Mouse (Mus musculus) heart, embryonic 13.5 days (tissue): Measurements from ENCODE around the gene Ap1m1. TPM values are rescaled to one million over a fixed set of nuclear protein-coding genes. Genes with fewer than 3 reads are reported as not detected.

Experiments used
- ATAC-seq: fragments of 200-750 bp; cut with Nextera tagmentation; 2 replicates; pipeline ENCODE4 v1.8.0; 2017; ENCODE audit warnings: moderate TSS enrichment; ENCODE audit not compliant: insufficient number of reproducible peaks, low FRiP score, low TSS enrichment; ENCODE audit errors: extremely low read depth
- H3K27ac ChIP-seq: fragments of 300-500 bp; sonication (generic); replicated peaks from 2 replicates; pipeline ENCODE4 v1.5.1; 2015; ENCODE audit warnings: moderate library complexity, mild to moderate bottlenecking, inconsistent platforms
- H3K27me3 ChIP-seq: fragments of 300-500 bp; sonication (generic); replicated peaks from 2 replicates; pipeline ENCODE4 v1.6.1; 2015; ENCODE audit warnings: mild to moderate bottlenecking, inconsistent platforms
- H3K36me3 ChIP-seq: fragments of 300-500 bp; sonication (generic); 2 replicates; pipeline ENCODE4 v1.6.1; 2015; ENCODE audit warnings: mild to moderate bottlenecking, inconsistent platforms
- H3K4me1 ChIP-seq: fragments of 300-500 bp; sonication (generic); 2 replicates; pipeline ENCODE4 v1.6.1; 2015; ENCODE audit warnings: inconsistent platforms
- H3K4me2 ChIP-seq: fragments of 300-500 bp; sonication (generic); 2 replicates; pipeline ENCODE4 v1.6.1; 2015; ENCODE audit warnings: inconsistent platforms, mild to moderate bottlenecking, moderate library complexity
- H3K4me3 ChIP-seq: fragments of 300-500 bp; sonication (generic); 2 replicates; pipeline ENCODE4 v1.5.1; 2015; ENCODE audit warnings: moderate library complexity, mild to moderate bottlenecking, inconsistent platforms
- H3K9ac ChIP-seq: fragments of 300-500 bp; sonication (generic); 2 replicates; pipeline ENCODE4 v1.6.1; 2015; ENCODE audit warnings: inconsistent platforms, mild to moderate bottlenecking, moderate library complexity
- H3K9me3 ChIP-seq: fragments of 300-500 bp; sonication (generic); 2 replicates; pipeline ENCODE4 v1.6.1; 2016; ENCODE audit warnings: inconsistent platforms
- WGBS: fragments of 180-500 bp; shearing (Covaris S2); methylation state at CpG from one replicate; pipeline ENCODE4 v1.1.7; 2015; ENCODE audit warnings: mixed read lengths; 5-methylcytosine and 5-hydroxymethylcytosine counted together
- polyA plus RNA-seq: library from polyadenylated mRNA; unstranded; fragments of >200 nt; fragmentation: Nextera tagmentation; extraction: Ambion mirVana; gene quantifications from 2 replicates; pipeline ENCODE4 v1.2.1, GENCODE M21; 2015

Gene Ap1m1
- polyA plus RNA-seq: 107 and 116 TPM in 2 replicates

GRCm38 (mm10) chr8:72239499-72240402 is at the start of gene Ap1m1:
Ap1m1 (plus strand) TSS chr8:72240018.
- Histone ChIP-seq H3K4me3 (peak within 1 kb of the TSS; percentile 82), H3K9ac (peak within 1 kb of the TSS; percentile 86), H3K36me3 (peaks cover 19% of the 10 kb centered on the region), H3K27ac (peak within 1 kb of the TSS; percentile 87), H3K4me2 (peak within 1 kb of the TSS; percentile 85), H3K27me3 (no peaks in the 10 kb centered on the region), H3K4me1 (peaks cover 19% of the 10 kb centered on the region), H3K9me3 (no peaks in the 10 kb centered on the region)
- under 1% methylated on average over 54 of the region's 54 CpGs for WGBS
- peak; percentile 93 for ATAC-seq

GRCm38 (mm10) chr8:72190215-72190539 is 49.6 kb upstream of the Ap1m1 start:
- WGBS: 69% methylated on average over 2 of the region's 2 CpGs
- H3K4me1 ChIP-seq: no peaks in the 10 kb centered on the region
- H3K9ac ChIP-seq: no peak overlapping the region
- no peaks in the 10 kb centered on the region for H3K27me3 ChIP-seq
- 0 out of 2 replicates have a peak overlapping the region, but pooled peaks have one; percentile 8 for H3K27ac ChIP-seq
- no peaks in the 10 kb centered on the region for H3K36me3 ChIP-seq
- no peak overlapping the region for H3K4me2 ChIP-seq
- no peak overlapping the region for H3K4me3 ChIP-seq
- no peaks in the 10 kb centered on the region for H3K9me3 ChIP-seq
- ATAC-seq: no peak

DNA sequence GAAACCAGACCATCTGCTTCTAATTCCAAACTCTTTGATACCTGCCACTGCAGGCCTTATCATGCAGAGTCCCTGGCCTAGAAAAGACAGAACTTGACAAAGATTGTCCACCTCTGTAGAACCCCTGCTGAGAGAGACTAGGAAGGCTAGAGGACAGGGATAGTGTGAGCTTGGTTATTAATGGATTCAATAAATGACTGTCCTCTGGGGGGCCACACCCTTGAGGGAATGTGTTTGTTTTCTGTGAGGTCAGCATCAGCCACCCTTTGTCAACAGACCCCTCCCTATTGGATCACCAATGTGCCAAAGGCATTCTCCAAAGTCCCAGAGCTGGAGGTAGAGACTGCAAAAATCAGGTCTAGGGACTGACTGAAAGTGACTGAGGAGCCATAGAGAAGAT is 47.8 kb upstream of the Ap1m1 start:
- no peak overlapping the region for H3K4me3 ChIP-seq
- no peak overlapping the region for H3K27ac ChIP-seq
- no peaks in the 10 kb centered on the region for H3K27me3 ChIP-seq
- no peaks in the 10 kb centered on the region for H3K4me1 ChIP-seq
- ATAC-seq: no peak
- no peak overlapping the region for H3K4me2 ChIP-seq
- H3K9me3 ChIP-seq: no peaks in the 10 kb centered on the region
- H3K36me3 ChIP-seq: no peaks in the 10 kb centered on the region
- no peak overlapping the region for H3K9ac ChIP-seq

GRCm38 (mm10) chr8:72197997-72198396 is 41.8 kb upstream of the Ap1m1 start:
- no peaks in the 10 kb centered on the region for H3K4me1 ChIP-seq
- H3K27ac ChIP-seq: no peak overlapping the region
- WGBS: 42% methylated on average over 8 of the region's 8 CpGs
- no peak overlapping the region for H3K9ac ChIP-seq
- H3K36me3 ChIP-seq: no peaks in the 10 kb centered on the region
- H3K4me3 ChIP-seq: no peak overlapping the region
- H3K4me2 ChIP-seq: no peak overlapping the region
- peaks cover 17% of the 10 kb centered on the region for H3K9me3 ChIP-seq
- H3K27me3 ChIP-seq: no peaks in the 10 kb centered on the region
- ATAC-seq: no peak

DNA sequence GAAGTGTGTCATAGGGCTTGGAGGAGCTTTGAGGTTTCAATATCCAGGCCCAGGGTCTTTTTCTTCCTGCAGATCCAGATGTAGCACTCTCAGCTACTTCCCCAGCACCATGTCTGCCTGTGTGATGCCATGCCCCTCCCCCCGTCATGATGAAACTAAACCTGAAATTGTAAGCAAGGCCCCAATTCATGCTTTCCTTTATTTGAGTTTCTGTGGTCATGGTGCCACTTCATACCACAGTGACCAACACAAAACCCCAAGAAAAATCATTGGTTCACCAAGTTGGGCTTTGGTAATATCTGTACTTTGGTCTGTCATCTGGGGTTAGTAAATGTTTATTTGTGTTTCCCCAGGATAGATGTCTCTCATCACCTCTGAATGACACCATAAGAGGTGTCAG is 31.2 kb upstream of the Ap1m1 start:
- Histone ChIP-seq H3K4me2 (no peak overlapping the region), H3K27ac (no peak overlapping the region), H3K9ac (no peak overlapping the region), H3K36me3 (no peaks in the 10 kb centered on the region), H3K4me3 (no peak overlapping the region), H3K27me3 (peaks cover 8% of the 10 kb centered on the region; the same call in 1 of the 2 replicates), H3K9me3 (peaks cover 13% of the 10 kb centered on the region), H3K4me1 (no peaks in the 10 kb centered on the region)
- WGBS: 71% methylated on average over 1 of the region's 1 CpGs
- ATAC-seq: no peak

DNA sequence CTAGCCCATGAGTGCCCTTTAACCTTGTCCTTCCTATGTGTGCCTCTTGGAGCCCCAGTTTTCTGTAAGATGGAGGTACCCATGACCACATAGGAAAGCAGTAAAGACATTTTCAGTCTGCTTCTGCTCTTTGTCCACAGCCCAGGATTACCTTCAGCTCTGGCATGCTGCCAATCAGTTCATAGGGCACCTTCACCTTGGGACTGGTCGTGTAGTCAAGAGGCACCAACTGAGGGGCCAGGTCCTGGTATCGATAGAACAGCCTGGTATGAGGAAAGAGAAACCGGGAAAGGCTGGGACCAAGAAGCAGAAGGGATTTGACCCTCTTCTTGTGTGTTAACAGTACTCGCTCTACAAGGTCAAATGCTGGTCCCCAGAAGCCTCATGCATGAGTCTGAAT is 29.6 kb upstream of the Ap1m1 start:
- no peak overlapping the region for H3K4me2 ChIP-seq
- H3K4me1 ChIP-seq: no peaks in the 10 kb centered on the region
- H3K36me3 ChIP-seq: no peaks in the 10 kb centered on the region
- no peaks in the 10 kb centered on the region for H3K9me3 ChIP-seq
- WGBS: 57% methylated on average over 4 of the region's 4 CpGs
- H3K4me3 ChIP-seq: no peak overlapping the region
- H3K27me3 ChIP-seq: peaks cover 24% of the 10 kb centered on the region
- no peak overlapping the region for H3K27ac ChIP-seq
- H3K9ac ChIP-seq: no peak overlapping the region
- ATAC-seq: no peak

DNA sequence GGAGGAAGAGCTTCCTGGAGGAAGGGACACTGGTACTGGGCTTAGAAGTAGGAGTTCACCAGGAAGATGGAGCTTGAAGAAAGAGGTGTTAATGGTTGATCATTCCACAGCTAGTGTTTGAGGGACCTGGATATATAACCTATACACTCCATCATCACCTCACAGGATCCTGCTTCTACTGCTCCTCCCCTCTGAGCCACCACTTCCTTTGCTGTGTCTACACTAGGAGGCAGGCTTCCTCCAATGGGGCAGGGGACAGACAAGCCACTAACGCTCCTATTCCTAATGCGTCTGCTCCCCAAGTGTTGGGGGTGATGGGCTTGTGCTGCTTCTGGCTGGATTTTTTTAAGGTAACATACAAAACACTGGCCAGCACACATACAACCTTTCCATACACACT is 29.1 kb upstream of the Ap1m1 start:
- Histone ChIP-seq H3K27me3 (peaks cover 28% of the 10 kb centered on the region), H3K4me3 (no peak overlapping the region), H3K36me3 (no peaks in the 10 kb centered on the region), H3K27ac (no peak overlapping the region), H3K9ac (no peak overlapping the region), H3K9me3 (no peaks in the 10 kb centered on the region), H3K4me2 (no peak overlapping the region), H3K4me1 (no peaks in the 10 kb centered on the region)
- 63% methylated on average over 2 of the region's 2 CpGs for WGBS
- ATAC-seq: no peak

GRCm38 (mm10) chr8:72211846-72212245 is 28.0 kb upstream of the Ap1m1 start:
- ATAC-seq: no peak
- no peak overlapping the region for H3K4me3 ChIP-seq
- H3K4me1 ChIP-seq: no peaks in the 10 kb centered on the region
- peaks cover 33% of the 10 kb centered on the region for H3K27me3 ChIP-seq
- H3K9me3 ChIP-seq: no peaks in the 10 kb centered on the region
- no peak overlapping the region for H3K9ac ChIP-seq
- H3K27ac ChIP-seq: no peak overlapping the region
- H3K36me3 ChIP-seq: no peaks in the 10 kb centered on the region
- WGBS: 75% methylated on average over 1 of the region's 1 CpGs
- H3K4me2 ChIP-seq: no peak overlapping the region

DNA sequence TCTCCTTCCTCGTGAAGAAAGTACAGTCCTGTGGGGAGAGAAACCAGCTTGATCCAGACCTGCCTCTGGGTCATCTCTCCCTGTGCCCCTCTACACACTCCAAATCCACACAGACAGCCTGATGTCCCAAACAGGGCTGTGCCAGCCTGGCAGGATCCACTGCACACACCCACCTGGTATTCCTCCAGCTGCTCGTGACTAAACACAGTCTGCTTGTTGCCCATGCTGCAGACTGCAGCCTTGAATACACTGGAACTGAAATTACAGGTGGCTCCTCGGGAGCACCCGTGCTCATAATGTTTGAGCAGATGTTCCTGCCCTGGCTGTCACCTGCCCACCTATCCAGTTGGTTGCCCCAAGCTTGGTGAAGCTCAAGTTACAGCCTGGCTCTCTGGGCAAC is 27.1 kb upstream of the Ap1m1 start, which contains the start of gene Cib3:
Gene Cib3 (minus strand): TSS at position 87 of the 400 bp plus-strand sequence.
- no peak within 1 kb of the TSS for H3K9ac ChIP-seq
- ATAC-seq: no peak
- peaks cover 42% of the 10 kb centered on the region for H3K27me3 ChIP-seq
- no peak within 1 kb of the TSS for H3K4me2 ChIP-seq
- no peaks in the 10 kb centered on the region for H3K9me3 ChIP-seq
- WGBS: 49% methylated on average over 4 of the region's 4 CpGs
- H3K36me3 ChIP-seq: no peaks in the 10 kb centered on the region
- no peak within 1 kb of the TSS for H3K4me3 ChIP-seq
- no peak within 1 kb of the TSS for H3K27ac ChIP-seq
- H3K4me1 ChIP-seq: no peaks in the 10 kb centered on the region

DNA sequence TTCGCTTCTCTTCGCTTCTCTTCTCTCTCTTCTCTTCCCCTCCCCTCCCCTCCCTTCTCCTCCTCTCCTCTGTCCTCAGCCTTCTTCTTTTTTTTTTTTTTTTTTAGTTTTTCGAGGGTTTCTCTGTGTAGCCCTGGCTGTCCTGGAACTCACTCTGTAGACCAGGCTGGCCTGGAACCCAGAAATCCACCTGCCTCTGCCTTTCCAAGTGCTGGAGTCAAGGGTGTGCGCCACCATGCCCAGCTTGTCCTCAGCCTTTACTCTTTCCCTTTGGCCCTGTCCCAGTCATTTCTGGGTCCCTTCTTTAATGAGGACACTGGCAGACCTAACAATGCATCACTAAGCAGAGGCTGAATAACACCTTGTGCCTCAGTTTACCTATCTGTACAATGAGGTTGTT is 26.3 kb upstream of the Ap1m1 start, which contains the start of gene Gm11034:
Gene Gm11034 (minus strand): TSS at position 101 of the 400 bp plus-strand sequence.
- WGBS: 67% methylated on average over 4 of the region's 4 CpGs

DNA sequence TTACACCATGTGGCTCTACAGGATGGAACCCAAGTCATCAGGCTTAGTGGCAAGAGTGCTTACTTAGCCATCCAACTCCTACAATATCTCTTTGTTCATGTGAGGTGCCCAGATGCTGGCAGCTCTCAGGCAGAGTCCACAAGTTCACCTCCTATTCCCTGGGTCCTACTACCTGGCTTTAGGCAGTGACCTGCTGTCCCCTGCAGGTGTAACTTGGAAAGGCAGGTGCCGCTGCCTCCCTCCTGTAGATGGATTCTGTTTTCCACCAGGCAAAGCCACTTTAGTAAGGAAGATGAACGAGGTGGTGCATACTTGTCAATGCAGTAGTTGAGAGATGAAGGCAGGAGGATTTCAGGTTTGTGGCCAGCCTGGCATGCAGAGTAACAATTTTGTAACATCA is 24.8 kb upstream of the Ap1m1 start:
- peaks cover 51% of the 10 kb centered on the region for H3K27me3 ChIP-seq
- WGBS: 33% methylated on average over 2 of the region's 2 CpGs
- ATAC-seq: no peak
- peaks cover under 1% of the 10 kb centered on the region; the same call in 1 of the 2 replicates for H3K4me1 ChIP-seq
- no peak overlapping the region for H3K4me3 ChIP-seq
- no peak overlapping the region for H3K4me2 ChIP-seq
- H3K9ac ChIP-seq: no peak overlapping the region
- H3K9me3 ChIP-seq: no peaks in the 10 kb centered on the region
- no peak overlapping the region for H3K27ac ChIP-seq
- H3K36me3 ChIP-seq: no peaks in the 10 kb centered on the region

More for the DNA sequence above, 26.3 kb upstream of the Ap1m1 start, which contains the start of gene Gm11034:
- Histone ChIP-seq H3K27me3 (peaks cover 49% of the 10 kb centered on the region), H3K4me2 (no peak within 1 kb of the TSS), H3K27ac (no peak within 1 kb of the TSS), H3K36me3 (no peaks in the 10 kb centered on the region), H3K9ac (no peak within 1 kb of the TSS), H3K4me3 (no peak within 1 kb of the TSS), H3K4me1 (no peaks in the 10 kb centered on the region), H3K9me3 (no peaks in the 10 kb centered on the region)
- ATAC-seq: no peak

GRCm38 (mm10) chr8:72215871-72216270 is 23.9 kb upstream of the Ap1m1 start:
- Histone ChIP-seq H3K9ac (no peak overlapping the region), H3K9me3 (no peaks in the 10 kb centered on the region), H3K4me3 (no peak overlapping the region), H3K4me1 (peaks cover 8% of the 10 kb centered on the region), H3K4me2 (no peak overlapping the region), H3K27me3 (peaks cover 51% of the 10 kb centered on the region), H3K36me3 (0 out of 2 replicates have a peak, but pooled peaks cover 2% of the 10 kb centered on the region), H3K27ac (no peak overlapping the region)
- ATAC-seq: no peak
- WGBS: 39% methylated on average over 1 of the region's 1 CpGs
